Mouse (Mus musculus) lung, adult 2 months (tissue): ENCODE results near the gene Smc6.

Experiments used
- CTCF ChIP-seq: fragments of 200-500 bp; IDR thresholded peaks from 2 replicates; pipeline ENCODE4 v1.5.1; 2011; ENCODE audit warnings: mild to moderate bottlenecking, low read length, control low read depth; ENCODE audit not compliant: insufficient read depth
- POLR2A ChIP-seq: fragments of 200-500 bp; IDR thresholded peaks from 2 replicates; pipeline ENCODE4 v1.6.1; 2011; ENCODE audit warnings: low read depth, mild to moderate bottlenecking, control low read depth, low read length, borderline replicate concordance; ENCODE audit errors: extremely low read depth

GRCm38 (mm10) chr12:11350895-11351294 lies 85.2 kb downstream of the Smc6 start:
- peak; percentile 72 for TF ChIP-seq CTCF
- no peak for TF ChIP-seq POLR2A
